Mouse (Mus musculus): ENCODE data around the gene Oit3.

Gene Oit3

DNA sequence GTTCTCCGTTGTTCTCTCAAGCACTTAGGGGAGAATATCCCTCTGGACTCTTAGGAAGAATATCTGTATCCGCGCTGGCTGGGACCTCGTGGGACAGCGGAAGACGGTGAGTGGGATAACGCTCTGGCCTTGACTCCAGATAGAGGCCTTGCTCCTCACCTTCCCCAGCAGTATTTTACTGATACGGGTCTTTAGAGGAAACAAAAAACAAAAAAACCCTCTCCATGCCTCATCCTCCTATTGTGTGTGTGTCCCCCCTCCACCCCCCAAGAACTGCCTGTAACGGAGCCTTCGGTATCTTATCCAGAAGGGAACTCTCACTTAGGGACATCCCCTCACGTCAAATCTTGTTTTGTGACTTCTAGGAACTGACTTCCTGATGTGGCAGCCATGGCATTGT is at the start of gene Oit3:
TSS of gene Oit3 (minus strand) at position 44 of the 400 bp plus-strand sequence.
- DNase-seq (ENCODE audit: low spot score in 2 of 2) = no peak

DNA sequence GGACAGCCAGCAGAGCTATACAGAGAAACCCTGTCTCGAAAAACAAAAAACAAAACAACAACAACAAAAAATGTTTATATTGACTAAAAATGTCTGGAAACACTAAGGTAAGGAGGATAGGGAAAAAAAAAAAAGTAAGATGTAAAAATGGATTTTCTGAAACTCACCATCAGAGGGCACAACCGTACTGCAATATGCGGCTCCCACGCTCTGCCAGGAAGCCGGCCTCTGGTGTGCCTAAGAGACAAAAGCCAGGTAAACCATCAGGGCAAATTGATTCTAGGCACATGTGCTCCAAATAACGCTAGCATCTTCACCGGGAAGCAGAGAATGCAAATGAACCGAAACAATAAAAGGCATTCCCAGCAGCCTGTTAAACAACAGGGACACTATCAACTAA is 49.3 kb upstream of the Oit3 start:
- DNase-seq (ENCODE audit: low spot score in 2 of 2) = peak in 1 of 2 experiments; percentile 54

- no peak for DNase-seq (ENCODE audit: low spot score in 2 of 2)
Observed at GRCm38 (mm10) chr10:59489411-59489810, 47.8 kb upstream of the Oit3 start.

- no peak for DNase-seq (ENCODE audit: low spot score in 2 of 2)
Observed at GRCm38 (mm10) chr10:59487351-59487750, 45.8 kb upstream of the Oit3 start.

GRCm38 (mm10) chr10:59484318-59484717 is 42.7 kb upstream of the Oit3 start:
- DNase-seq (ENCODE audit: low spot score in 2 of 2) = no peak

DNA sequence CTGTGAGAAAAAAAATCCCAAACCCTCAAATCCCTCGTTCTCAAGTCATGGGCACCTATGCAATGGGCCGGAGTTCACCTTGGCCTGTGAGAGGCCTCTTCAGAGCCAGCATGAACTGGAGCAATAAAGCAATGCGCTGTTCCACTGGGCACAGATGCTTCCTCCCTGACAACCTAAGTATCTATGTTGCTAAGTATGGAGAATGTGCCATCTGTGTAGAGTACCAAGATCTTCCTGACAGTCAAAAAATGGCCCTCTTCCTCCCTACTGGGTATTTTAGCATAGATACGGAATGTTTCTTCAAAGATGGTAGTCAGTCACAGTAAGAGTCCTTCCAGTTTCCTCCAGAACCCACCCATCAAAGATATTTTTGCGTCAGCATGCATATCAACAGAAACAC is 39.8 kb upstream of the Oit3 start:
- DNase-seq (ENCODE audit: low spot score in 2 of 2) = no peak

GRCm38 (mm10) chr10:59470451-59470850 is 28.9 kb upstream of the Oit3 start:
- DNase-seq (ENCODE audit: low spot score in 2 of 2) = peak; percentile 71 to 72

DNA sequence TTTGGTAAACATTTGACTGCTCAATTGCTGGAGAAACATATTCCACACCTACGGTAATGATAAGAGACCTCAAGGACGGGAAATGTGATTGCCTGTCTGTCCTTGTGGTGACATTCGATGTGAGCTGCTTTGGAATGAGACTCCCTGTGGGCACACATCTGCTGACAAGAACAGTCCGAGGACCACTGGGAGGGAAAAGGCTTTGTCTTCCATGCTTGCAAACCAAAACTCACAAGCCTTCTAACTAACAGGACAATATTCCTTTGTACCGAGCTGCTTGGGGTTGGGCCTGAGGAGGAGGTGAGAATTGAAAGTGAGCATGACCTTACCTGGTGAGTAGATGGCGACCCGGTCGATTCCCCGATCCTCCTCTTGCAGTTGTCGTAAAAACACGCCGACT is 25.7 kb upstream of the Oit3 start:
- DNase-seq (ENCODE audit: low spot score in 2 of 2) = peak in 1 of 2 experiments; percentile 20

GRCm38 (mm10) chr10:59466626-59467025 is 25.0 kb upstream of the Oit3 start:
- peak in 1 of 2 experiments; percentile 13 for DNase-seq (ENCODE audit: low spot score in 2 of 2)

DNA sequence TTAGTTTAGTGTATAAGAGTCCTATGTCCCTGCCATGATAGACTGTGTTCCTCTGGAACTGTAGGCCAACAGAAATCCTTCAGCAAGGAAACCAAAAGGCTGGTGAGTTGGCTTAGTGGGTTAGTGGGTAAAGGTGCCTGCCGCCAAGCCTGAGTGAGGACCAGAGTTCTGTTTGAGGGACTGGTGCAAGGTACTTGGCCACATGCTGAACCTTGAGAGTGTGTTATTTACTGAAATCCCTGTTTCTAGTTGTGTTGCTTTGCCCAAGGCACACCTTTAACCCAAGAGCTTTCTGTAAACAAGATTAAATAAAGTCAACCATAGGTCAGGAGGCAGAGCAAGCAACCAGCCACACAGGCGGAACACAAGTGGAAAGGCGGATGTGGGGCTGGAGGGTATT is 24.0 kb upstream of the Oit3 start:
- DNase-seq (ENCODE audit: low spot score in 2 of 2) = peak in 1 of 2 experiments; percentile 1

DNA sequence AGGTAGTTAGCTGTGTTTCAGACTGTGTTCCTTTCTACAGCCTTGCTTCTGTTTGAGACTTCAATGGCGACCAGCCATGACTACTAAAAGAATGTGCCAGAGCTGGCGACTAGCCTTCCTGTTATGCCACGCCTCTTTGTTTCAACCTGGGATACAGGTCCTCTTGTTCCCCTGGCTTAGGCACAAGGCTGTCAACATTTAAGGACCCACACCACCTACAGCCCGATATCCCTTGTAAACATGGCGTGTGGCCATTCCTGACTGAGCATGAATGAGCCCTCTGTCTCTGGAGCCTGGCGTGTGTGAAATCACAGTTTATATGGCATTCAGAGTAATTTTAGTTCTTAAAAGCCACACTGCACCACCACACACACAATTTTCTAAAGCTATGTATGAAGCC is 20.7 kb upstream of the Oit3 start:
- DNase-seq (ENCODE audit: low spot score in 2 of 2) = no peak

DNA sequence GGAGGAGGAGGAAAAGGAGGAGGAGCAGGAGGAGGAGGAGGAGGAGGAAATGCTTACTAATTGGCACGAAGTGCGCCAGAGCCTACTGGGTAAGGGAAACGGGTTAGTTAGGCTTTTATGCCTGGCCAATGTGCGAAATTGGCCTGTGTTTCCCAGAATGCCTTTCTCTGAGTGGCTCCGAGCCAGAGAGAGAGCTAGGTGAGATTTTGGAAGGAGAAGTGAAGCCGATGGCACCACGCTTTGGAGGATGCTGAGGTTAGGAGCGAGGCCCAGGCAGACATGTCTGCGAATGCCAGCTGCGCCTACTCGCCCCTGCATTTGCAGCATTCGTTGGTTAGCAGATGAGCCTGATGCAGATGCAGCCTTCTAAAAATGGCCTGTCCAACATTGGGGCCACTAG is 18.2 kb upstream of the Oit3 start:
- DNase-seq (ENCODE audit: low spot score in 2 of 2) = peak; percentile 51 to 56

- no peak for DNase-seq (ENCODE audit: low spot score in 2 of 2)
Observed at GRCm38 (mm10) chr10:59454631-59455030, 13.1 kb upstream of the Oit3 start.

DNA sequence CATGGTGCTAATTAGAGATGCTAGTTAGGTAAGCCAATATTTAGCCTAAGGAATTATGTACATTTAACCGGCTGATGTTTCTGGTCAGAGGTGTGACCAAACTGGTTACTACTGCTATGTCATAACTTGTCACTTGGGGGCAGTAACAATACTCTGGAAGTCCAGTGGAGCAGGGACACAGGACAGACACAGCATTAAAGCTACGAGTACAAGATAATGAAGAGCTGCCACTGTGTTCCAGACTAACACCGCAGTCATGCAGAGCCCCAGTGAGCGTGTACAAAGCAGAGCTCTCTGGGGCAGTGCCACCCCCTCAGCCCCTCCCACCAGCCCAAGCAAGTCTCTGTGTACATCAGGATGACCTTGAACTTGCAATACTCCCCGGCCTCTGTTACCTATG is 10.3 kb upstream of the Oit3 start:
- DNase-seq (ENCODE audit: low spot score in 2 of 2) = no peak

DNA sequence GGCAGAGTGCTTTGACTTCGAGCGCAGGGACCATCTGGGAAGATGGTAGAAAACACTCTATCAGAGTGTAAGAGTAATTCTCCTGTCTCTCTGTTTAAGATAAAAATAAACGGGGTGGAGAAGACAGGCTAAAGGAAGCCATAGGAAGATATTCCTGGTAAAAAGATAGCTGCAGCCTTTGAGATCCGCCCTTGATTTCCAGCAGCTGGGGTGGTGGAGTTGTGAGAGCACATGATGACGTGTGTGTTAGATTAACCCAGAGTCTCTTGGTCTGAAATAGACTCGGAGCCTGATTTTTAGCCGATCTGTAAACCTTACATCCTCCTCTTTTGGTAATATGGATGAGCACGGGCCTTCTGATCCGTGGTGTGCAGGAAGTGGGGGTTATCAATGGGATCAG is 6.0 kb upstream of the Oit3 start:
- DNase-seq (ENCODE audit: low spot score in 2 of 2) = peak in 1 of 2 experiments; percentile 59

DNA sequence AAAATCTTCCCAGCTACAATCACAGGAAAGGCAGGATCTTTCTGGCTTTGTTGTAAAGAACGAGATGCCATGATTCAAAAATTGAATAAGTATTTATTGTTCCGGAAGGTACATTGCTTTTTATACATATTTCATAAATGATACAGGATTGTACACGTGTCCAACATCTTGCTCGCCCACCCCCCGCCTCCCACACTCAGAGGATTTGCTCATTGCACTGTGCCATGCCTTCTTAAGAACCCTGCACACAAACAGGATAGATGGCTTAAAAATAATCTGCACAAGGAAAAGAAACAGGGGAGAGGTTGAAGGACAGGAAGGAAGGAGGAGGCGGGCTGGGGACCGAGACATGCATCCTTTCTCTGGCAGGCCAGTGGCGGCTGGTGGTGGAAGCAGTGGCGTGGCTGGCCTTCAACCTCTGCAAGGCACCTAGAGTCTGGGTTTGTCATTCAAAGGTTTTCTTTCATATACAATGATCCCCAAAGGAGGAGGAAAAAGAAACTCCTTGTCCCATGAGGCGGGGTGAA is 5.4 kb upstream of the Oit3 start:
- no peak for DNase-seq (ENCODE audit: low spot score in 2 of 2)

GRCm38 (mm10) chr10:59444635-59445034 is 3.1 kb upstream of the Oit3 start:
- no peak for DNase-seq (ENCODE audit: low spot score in 2 of 2)

- DNase-seq (ENCODE audit: low spot score in 2 of 2) = no peak
Observed at GRCm38 (mm10) chr10:59444106-59444505, 2.5 kb upstream of the Oit3 start.

DNA sequence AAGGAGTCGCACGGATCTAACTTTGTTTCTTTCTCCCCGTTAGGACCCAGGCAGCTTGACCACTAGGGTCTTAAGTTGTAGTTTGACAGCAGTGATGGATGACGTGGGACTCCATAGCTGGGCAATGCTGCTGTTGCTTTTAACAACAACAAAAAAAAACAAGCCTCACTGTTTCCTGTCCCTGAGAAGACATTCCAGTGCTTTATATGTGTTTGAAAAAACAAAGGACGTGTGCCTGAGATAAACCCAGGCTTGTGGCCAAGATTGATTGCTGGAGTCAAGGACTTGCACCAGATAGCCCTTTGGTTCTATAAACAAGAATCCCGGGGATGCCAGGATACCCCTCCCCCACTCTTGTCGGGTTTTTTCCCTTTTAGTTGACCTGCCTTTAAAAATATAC is 1.6 kb upstream of the Oit3 start:
- no peak for DNase-seq (ENCODE audit: low spot score in 2 of 2)

GRCm38 (mm10) chr10:59440177-59440576 is 1.4 kb downstream of the Oit3 start:
- no peak for DNase-seq (ENCODE audit: low spot score in 2 of 2)

GRCm38 (mm10) chr10:59439508-59439931 is 2.1 kb downstream of the Oit3 start:
- peak in 1 of 2 experiments; percentile 51 for DNase-seq (ENCODE audit: low spot score in 2 of 2)

- no peak for DNase-seq (ENCODE audit: low spot score in 2 of 2)
Observed at GRCm38 (mm10) chr10:59438651-59439050, 2.9 kb downstream of the Oit3 start.

DNA sequence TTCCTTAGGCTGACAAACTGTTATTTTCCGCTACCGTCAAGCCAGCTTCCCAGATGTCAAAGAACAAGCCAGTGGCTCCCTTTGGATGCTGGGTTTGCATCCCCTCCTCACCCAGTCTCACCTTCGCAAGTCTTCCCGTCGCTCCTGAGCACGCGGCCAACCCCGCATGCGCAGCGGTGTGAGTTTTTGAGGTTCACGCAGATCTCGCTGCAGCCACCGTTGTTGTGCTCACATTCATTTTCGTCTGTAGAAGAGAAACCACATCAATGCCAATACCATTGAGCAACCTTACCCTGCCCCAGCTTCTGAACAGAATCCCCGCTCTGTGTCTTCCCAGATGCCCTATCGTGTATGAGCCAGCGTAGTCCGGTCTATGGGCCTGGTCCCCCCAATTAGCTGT is 5.8 kb downstream of the Oit3 start:
- no peak for DNase-seq (ENCODE audit: low spot score in 2 of 2)

DNA sequence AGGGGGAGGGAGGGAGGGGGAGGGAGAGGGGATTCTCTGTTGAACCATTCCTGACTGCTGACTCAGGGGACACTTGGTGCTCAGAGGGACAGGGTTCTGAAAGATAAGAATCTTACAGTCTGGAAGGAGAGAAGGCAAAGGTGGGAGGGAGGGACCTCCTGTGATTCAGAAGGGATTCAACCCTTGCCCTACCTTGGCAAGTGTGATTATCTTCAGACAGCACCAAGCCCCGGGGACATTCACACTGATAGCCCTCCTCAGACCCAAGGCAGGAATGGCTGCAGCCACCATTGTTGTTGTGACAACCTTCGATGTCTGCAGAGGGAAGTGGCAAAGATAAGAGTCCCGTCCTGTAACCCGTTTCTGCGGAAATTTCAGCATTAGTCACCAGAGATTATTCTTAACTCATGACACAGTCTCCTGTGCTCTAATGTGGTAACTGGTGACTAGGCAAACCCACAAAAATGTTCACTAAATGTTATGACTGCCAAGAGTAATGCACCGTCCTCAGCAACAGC is 10.8 kb downstream of the Oit3 start:
- DNase-seq (ENCODE audit: low spot score in 2 of 2) = no peak

All from right cerebral cortex, postnatal 10 days (tissue).